Mouse (Mus musculus) c-Kit-positive CD71-positive TER-119-positive erythroid progenitor cells, embryonic 14.5 days (primary cell): Measurements from ENCODE around the gene Cdkn3.
"Not testable (repeated sequence)": the region's sequence is repeated elsewhere in the genome, so short reads cannot be mapped to it uniquely, and the experiment has no call there.

ENCODE experiments used
- DNase-seq: peaks from one replicate; pipeline ENCODE4 v3.0.0-alpha.2; 2013; ENCODE audit warnings: low spot score

Cdkn3 gene

DNA sequence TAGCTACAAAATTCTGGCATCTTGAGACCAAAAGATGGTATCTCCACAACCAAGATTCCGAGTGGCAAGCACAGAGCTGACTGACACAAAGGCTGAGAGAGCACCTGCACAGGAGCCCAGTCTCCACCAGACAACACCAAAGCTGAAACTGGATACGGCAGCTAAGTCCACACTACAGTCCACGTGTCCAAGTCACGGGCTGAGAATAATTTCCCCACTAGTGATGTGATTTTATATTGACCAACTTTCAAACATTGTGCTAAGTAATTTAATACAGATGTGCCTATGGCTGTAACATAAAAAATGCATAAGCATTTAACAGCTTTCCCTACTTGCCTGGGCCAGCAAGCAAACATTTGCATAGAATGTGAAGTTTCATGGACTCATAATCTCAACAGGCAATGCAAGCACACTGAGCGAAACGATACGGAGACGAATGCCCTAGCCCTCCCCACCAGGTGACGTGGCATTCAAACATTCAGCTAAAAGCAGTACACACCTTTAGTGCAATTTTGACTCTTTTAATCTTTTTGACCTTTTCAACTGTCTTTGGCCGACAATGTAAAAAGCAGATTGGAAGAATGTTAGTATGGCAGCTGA lies 23.1 kb downstream of the Cdkn3 start:
- no peak for DNase-seq

DNA sequence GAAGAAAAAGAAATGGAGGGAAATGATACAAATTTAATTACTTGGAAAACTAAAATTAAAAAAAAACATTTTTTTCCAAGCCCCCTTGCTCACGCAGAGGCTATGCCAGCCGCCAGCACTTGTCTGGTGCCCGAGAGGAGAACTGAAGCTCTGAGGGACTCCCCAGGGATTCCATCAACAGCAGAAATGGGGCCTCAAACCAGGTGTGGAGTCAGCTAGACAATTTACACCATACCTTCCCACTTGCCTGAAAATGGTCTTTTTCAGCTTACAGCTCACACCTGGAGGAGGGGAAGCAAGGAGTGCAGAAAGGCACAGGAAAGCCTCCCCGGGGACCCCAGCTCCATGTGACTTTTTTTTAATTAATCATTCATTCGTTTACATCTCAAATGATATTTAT lies 24.9 kb downstream of the Cdkn3 start:
- DNase-seq = no peak

GRCm38 (mm10) chr14:46787454-46787786 lies 27.1 kb downstream of the Cdkn3 start:
- peak; percentile 12 for DNase-seq

DNA sequence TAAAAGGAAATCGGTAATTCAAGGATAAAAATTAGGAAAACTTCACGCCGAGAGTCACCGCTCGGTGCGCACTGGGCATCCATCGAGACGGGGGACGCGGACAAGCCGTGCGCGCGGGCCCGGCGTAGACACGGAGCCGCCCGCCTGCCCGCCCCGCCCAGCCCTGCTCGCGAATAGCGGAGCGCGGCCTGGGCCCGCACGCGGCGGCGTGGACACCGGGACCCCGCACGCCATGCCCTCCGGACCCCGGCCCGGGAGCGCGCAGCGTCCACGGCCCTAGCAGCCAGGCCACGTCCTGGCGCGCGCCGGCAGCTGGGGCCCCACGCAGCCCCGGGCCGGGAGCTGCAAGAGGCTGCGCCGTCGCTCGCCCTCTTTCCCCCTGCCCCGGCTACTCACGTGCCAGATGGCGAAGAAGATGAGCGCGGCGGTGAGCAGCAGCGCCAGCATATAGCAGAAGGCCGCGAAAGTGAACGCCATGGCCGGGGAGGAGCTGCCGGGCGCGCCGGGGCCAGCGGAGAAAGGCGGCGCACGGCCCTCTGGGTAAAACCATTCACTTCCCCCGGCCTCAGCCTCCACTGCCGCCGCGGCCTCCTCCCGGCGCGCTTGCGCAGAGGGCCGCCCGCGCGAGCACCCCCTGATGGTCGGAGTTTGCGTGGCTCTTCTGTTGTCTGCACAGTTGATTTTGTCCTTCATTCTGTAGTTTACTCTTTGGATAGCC lies 27.6 kb downstream of the Cdkn3 start, which contains the start of gene Cnih1:
Cnih1 (minus strand) TSS at position 625 of the 718 bp plus-strand sequence.
- peak; percentile 87 for DNase-seq

DNA sequence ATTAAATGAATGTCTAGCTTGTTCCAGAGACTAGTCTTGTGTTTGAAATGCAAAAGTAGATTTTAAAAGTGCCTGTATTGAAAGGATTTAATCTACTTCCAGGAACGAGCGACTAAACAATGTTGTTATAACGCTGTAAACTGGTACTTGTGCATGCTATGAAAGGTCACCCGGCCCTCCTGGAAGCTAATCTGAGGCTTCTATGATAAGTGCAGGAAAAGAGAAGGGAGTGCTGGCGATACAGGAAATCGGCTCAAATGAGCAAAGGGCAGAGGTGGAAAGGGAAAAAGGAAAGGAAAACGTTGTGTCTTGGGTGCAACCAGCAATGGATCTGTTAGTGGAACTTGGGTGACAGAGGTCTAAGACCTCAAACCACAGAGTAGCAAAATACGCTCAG lies 28.2 kb downstream of the Cdkn3 start:
- DNase-seq = no peak

DNA sequence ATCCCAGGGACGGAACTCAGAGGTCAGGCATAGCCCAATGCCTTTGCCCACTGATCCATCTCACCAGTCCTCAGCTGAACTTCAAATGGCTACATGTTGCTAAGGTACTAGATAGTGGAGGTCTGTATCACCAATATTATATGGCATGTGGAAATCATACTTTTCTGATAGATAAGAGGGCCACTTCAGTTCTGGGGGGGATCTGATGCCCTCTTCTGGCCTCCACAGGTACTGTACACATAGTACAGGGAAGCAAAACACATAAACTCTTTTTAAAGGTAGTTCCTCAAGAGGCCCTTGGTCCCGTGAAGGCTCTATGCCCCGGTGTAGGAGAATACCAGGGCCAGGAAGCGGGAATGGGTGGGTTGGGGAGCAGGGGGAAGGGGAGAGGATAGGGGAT lies 30.0 kb downstream of the Cdkn3 start:
- DNase-seq = peak; percentile 35

- no peak for DNase-seq
Observed at GRCm38 (mm10) chr14:46790723-46791122, 30.4 kb downstream of the Cdkn3 start.

DNA sequence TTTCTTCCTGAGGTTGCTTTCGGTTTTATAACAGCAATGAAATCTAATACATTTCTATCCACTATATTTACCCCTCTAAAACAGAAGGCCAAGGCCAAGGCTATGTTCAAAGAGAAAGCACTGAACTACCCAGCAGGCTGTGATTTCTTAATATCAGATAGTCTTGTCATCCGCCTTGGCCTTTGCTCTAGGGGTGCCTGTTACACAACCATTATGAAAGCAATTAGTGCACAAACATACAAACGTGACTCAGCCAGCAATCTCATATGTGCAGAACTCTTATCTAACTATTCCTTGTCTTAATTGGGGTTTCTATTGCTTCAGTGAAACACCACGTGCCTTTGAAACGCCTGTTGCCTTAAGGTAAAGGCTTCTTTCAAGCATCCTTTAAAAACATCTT lies 33.8 kb downstream of the Cdkn3 start:
- DNase-seq = no peak

DNA sequence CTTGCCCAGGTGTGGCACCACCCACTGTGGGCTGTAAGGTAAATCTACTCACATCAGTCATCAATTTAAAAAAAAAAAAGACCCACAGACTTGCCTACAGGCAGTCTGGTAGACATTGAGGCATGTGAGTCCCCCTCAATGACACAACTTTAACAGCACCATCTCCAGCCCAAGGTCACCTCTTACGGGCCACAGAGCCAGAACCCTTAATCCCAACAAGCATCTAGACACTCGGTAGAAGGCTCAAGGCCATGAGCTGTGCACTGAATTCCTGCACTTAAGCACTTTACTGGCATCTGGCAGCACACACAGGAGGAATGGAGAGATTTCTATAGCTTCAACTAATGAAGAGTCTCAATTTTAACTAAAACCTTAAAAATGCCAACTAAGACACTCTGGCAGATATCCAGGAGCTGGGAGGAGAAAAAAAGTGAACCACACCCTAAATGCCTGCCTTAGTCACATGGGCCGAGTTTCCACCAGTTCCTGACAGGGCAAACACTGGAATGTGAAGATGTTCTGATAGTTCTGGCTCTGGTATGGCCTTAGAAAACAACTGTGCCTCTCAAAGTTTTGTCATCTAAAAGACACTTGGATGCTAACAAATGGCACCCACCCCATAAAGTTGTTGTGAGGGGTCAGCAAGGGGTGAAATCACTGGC lies 40.5 kb downstream of the Cdkn3 start:
- no peak for DNase-seq

- no peak for DNase-seq
Observed at GRCm38 (mm10) chr14:46803259-46803658, 42.9 kb downstream of the Cdkn3 start.

GRCm38 (mm10) chr14:46803791-46804190 lies 43.5 kb downstream of the Cdkn3 start:
- DNase-seq = no peak

DNA sequence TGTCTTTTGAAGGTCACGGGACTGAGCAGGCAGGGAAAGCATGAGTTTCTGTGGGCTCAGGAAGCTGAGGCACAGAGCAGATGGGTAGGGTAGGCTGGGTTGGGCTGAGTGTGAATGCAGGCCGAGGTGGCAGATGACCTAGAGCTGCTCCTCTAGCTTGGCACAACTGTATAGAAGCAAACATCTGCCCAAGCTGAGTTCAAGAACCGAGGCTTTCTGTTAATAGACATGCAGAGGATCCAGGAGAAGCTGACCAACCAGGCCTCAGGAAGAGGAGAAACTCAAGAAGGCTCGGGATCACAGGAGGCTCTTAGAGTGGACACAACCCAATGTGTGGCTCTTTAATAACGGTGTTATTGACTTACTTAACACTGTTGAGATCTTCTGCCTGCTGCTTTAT lies 45.8 kb downstream of the Cdkn3 start:
- no peak for DNase-seq

GRCm38 (mm10) chr14:46807927-46808326 lies 47.6 kb downstream of the Cdkn3 start:
- DNase-seq = no peak

- peak; percentile 53 for DNase-seq
Observed at GRCm38 (mm10) chr14:46815640-46816039, 55.3 kb downstream of the Cdkn3 start.

DNA sequence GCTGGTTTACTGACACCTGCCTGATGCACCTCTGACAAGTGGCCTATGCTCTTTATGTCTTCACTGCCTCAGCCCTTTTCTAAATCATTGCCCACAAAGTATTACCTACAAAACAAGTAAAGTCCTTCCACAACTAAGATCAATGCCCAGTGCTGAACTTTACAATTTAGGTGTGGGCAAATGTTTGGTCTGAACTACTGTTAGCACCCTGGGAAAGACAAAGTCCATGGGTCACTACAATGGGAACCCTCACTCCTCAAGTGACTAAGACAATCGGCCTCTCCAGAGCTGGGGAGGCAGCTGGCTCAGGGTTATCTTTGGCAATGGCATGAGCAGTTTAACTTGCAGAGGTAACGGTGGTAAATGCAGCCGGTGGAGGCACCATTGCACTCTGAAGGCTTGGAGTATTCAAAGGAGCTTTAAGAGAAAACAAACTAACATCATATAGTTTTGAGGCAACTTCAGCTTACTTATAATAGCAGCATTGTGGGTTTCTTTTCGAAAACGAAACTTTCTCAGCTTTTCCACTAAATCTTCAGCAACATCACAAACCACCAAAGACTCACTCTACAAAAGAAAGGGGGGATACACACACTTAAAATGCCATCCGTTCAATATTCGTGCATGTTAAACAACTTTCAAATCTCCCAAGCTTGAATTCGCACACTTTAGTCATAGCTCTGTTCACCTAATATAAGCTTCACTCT lies 56.7 kb downstream of the Cdkn3 start:
- no peak for DNase-seq

DNA sequence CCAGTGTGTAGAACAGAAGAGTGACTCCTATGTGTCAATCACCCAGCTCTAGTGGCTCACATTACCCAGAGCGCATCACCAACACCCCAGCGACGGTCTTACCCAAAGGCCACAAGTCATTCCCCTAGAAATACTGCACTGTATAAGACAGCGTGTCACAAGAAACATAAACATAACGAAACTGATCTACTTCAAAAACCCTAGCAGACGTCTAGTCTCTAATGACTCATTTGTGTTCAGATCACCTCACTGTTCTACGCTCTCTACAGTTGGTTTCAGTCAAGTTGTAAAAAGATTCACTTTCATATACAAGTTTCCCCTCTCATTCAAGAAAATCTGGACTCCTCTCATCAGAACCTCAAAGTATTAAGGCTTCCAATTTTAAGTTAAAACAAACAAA lies 58.4 kb downstream of the Cdkn3 start:
- DNase-seq = no peak

- not testable (repeated sequence) for DNase-seq
Observed at GRCm38 (mm10) chr14:46819961-46820360, 59.6 kb downstream of the Cdkn3 start.
